Mouse (Mus musculus) cortical plate, adult 2 months (tissue): ENCODE data around the gene Pygb.

Source experiments
- CTCF ChIP-seq: fragments of 200-500 bp; IDR thresholded peaks from 2 replicates; pipeline ENCODE4 v1.5.1; 2011; ENCODE audit warnings: mild to moderate bottlenecking, control low read depth, low read length; ENCODE audit not compliant: insufficient read depth; ENCODE audit errors: extremely low read depth
- POLR2A ChIP-seq: fragments of 200-500 bp; IDR thresholded peaks from 2 replicates; pipeline ENCODE4 v1.6.1; 2011; ENCODE audit warnings: mild to moderate bottlenecking, low read length, control low read depth; ENCODE audit not compliant: insufficient read depth; ENCODE audit errors: extremely low read depth

GRCm38 (mm10) chr2:150771996-150772395, 14.5 kb upstream of the Pygb start:
- TF ChIP-seq POLR2A (no peak), CTCF (no peak)
